Mouse (Mus musculus) left cerebral cortex, postnatal 14 days (tissue): ENCODE data around the gene Ank3. TPM values are rescaled to one million over a fixed set of nuclear protein-coding genes. Genes with fewer than 3 reads are reported as not detected.

Source experiments
- DNase-seq, 2 experiments: peaks; one replicate each; pipeline ENCODE4 v3.0.0; 2021 to 2022; ENCODE audit warnings: low spot score in 2 of 2, mixed read lengths in 1 of 2
- intact Hi-C: fragments of 180-260 bp; cut with DNase I; formaldehyde crosslinking; loops from one replicate; pipeline ENCODE4 v1.15.1; 2025
- total RNA-seq, 2 experiments: library from RNA; stranded (reverse); gene quantifications; 2 replicates each; pipeline ENCODE4 v1.2.3; 2021

Gene Ank3
- total RNA-seq, 2 experiments from 2014 or later: 533 to 540 TPM

- intact Hi-C loops: loop anchor here (5.0 kb wide), 1 partner anchor 78 kb away; no protein-coding TSS in a partner anchor
- no peak for DNase-seq
Observed at GRCm38 (mm10) chr10:69530326-69530725, 131.8 kb downstream of the Ank3 start.

GRCm38 (mm10) chr10:69531569-69531968 lies 133.0 kb downstream of the Ank3 start:
- intact Hi-C loops: loop anchor here (5.0 kb wide), 1 partner anchor 79 kb away; no protein-coding TSS in a partner anchor
- no peak for DNase-seq

GRCm38 (mm10) chr10:69532169-69532730 lies 133.7 kb downstream of the Ank3 start:
- no peak for DNase-seq
- intact Hi-C loops: loop anchor here (5.0 kb wide), 1 partner anchor 80 kb away; no protein-coding TSS in a partner anchor

GRCm38 (mm10) chr10:69533505-69534388 lies 135.2 kb downstream of the Ank3 start:
- DNase-seq: peak; percentile 77 to 92
- intact Hi-C loops: loop anchor here (5.0 kb wide), 1 partner anchor 81 kb away; no protein-coding TSS in a partner anchor

- intact Hi-C loops: loop anchor here (5.0 kb wide), 3 partner anchors 38 to 118 kb away; no protein-coding TSS in a partner anchor
- peak; percentile 25 to 45 for DNase-seq
Observed at GRCm38 (mm10) chr10:69534716-69535115, 136.1 kb downstream of the Ank3 start.

GRCm38 (mm10) chr10:69535123-69535930 lies 136.8 kb downstream of the Ank3 start:
- intact Hi-C loops: loop anchor here (5.0 kb wide), 2 partner anchors 37 to 117 kb away; no protein-coding TSS in a partner anchor
- DNase-seq: peak; percentile 30 to 63

- intact Hi-C loops: loop anchor here (5.0 kb wide), 2 partner anchors 36 to 116 kb away; no protein-coding TSS in a partner anchor
- DNase-seq: no peak
Observed at GRCm38 (mm10) chr10:69535931-69536200, 137.3 kb downstream of the Ank3 start.

- intact Hi-C loops: loop anchor here (5.0 kb wide), 2 partner anchors 36 to 116 kb away; no protein-coding TSS in a partner anchor
- peak; percentile 28 to 64 for DNase-seq
Observed at GRCm38 (mm10) chr10:69536372-69537075, 138.0 kb downstream of the Ank3 start.

- no peak for DNase-seq
- intact Hi-C loops: loop anchor here (5.0 kb wide), 2 partner anchors 34 to 114 kb away; no protein-coding TSS in a partner anchor
Observed at GRCm38 (mm10) chr10:69538236-69538635, 139.7 kb downstream of the Ank3 start.

GRCm38 (mm10) chr10:69542439-69542838 lies 143.9 kb downstream of the Ank3 start:
- DNase-seq: no peak

GRCm38 (mm10) chr10:69543876-69544620 lies 145.5 kb downstream of the Ank3 start:
- intact Hi-C loops: no loop called here
- no peak for DNase-seq

More at GRCm38 (mm10) chr10:69542439-69542838, 143.9 kb downstream of the Ank3 start:
- intact Hi-C loops: no loop called here

GRCm38 (mm10) chr10:69544653-69545052 lies 146.1 kb downstream of the Ank3 start:
- no peak for DNase-seq
- intact Hi-C loops: no loop called here

- no peak for DNase-seq
- intact Hi-C loops: no loop called here
Observed at GRCm38 (mm10) chr10:69545936-69546335, 147.4 kb downstream of the Ank3 start.

- DNase-seq: no peak
- intact Hi-C loops: no loop called here
Observed at GRCm38 (mm10) chr10:69546643-69547042, 148.1 kb downstream of the Ank3 start.

- intact Hi-C loops: no loop called here
Observed at GRCm38 (mm10) chr10:69548771-69549170, 150.2 kb downstream of the Ank3 start.

GRCm38 (mm10) chr10:69549221-69549620 lies 150.6 kb downstream of the Ank3 start:
- DNase-seq: no peak
- intact Hi-C loops: no loop called here

More at GRCm38 (mm10) chr10:69548771-69549170, 150.2 kb downstream of the Ank3 start:
- DNase-seq: no peak

GRCm38 (mm10) chr10:69550824-69551223 lies 152.3 kb downstream of the Ank3 start:
- no peak for DNase-seq
- intact Hi-C loops: no loop called here

- no peak for DNase-seq
- intact Hi-C loops: no loop called here
Observed at GRCm38 (mm10) chr10:69553091-69553490, 154.5 kb downstream of the Ank3 start.
